Mouse (Mus musculus): ENCODE results near the gene Tatdn2. TPM values are rescaled to one million over a fixed set of nuclear protein-coding genes. Genes with fewer than 3 reads are reported as not detected.

Tatdn2 gene
- polyA plus RNA-seq, 1 experiment from 2014 or later: 2.1 TPM

- Histone ChIP-seq H3K36me3 (ENCODE audit: control insufficient read depth, insufficient read depth, low read length) (peaks cover 87% of the 10 kb centered on the region), H3K27ac (replicated peaks; ENCODE audit: low read depth, low read length) (no peak overlapping the region), H3K4me1 (ENCODE audit: control insufficient read depth, insufficient read depth, low read length) (no peaks in the 10 kb centered on the region), H3K4me2 (ENCODE audit: low read length) (no peak overlapping the region), H3K9me3 (ENCODE audit: control insufficient read depth, low read length) (no peaks in the 10 kb centered on the region), H3K4me3 (replicated peaks; ENCODE audit: low read depth, low read length) (no peak overlapping the region), H3K9ac (replicated peaks; ENCODE audit: low read length) (no peak overlapping the region), H3K27me3 (ENCODE audit: control insufficient read depth, insufficient read depth, low read length) (no peaks in the 10 kb centered on the region)
- DNase-seq (no peak), ATAC-seq (ENCODE audit: low FRiP score, low TSS enrichment) (no peak)
- WGBS: 93% methylated on average over 3 of the region's 3 CpGs
These were observed 20.7 kb downstream of the Tatdn2 start for GRCm38 (mm10) chr6:113717541-113717940.

GRCm38 (mm10) chr6:113719878-113720277 lies 23.0 kb downstream of the Tatdn2 start, which contains the start of gene Ghrl:
Gene Ghrl (minus strand): TSS chr6:113719880.
- no peak within 1 kb of the TSS for H3K4me3 ChIP-seq (replicated peaks; ENCODE audit: low read depth, low read length)
- 88% methylated on average over 3 of the region's 3 CpGs for WGBS
- H3K9ac ChIP-seq (replicated peaks; ENCODE audit: low read length): no peak within 1 kb of the TSS
- no peaks in the 10 kb centered on the region for H3K4me1 ChIP-seq (ENCODE audit: control insufficient read depth, insufficient read depth, low read length)
- no peak within 1 kb of the TSS for H3K27ac ChIP-seq (replicated peaks; ENCODE audit: low read depth, low read length)
- H3K4me2 ChIP-seq (ENCODE audit: low read length): no peak within 1 kb of the TSS
- H3K36me3 ChIP-seq (ENCODE audit: control insufficient read depth, insufficient read depth, low read length): peaks cover 76% of the 10 kb centered on the region
- H3K27me3 ChIP-seq (ENCODE audit: control insufficient read depth, insufficient read depth, low read length): no peaks in the 10 kb centered on the region
- DNase-seq (no peak), ATAC-seq (ENCODE audit: low FRiP score, low TSS enrichment) (no peak)
- H3K9me3 ChIP-seq (ENCODE audit: control insufficient read depth, low read length): no peaks in the 10 kb centered on the region

- no peak for DNase-seq
- Histone ChIP-seq H3K9ac (replicated peaks; ENCODE audit: low read length) (no peak overlapping the region), H3K4me2 (ENCODE audit: low read length) (no peak overlapping the region), H3K4me3 (replicated peaks; ENCODE audit: low read depth, low read length) (no peak overlapping the region), H3K27ac (replicated peaks; ENCODE audit: low read depth, low read length) (no peak overlapping the region), H3K4me1 (ENCODE audit: control insufficient read depth, insufficient read depth, low read length) (no peaks in the 10 kb centered on the region), H3K9me3 (ENCODE audit: control insufficient read depth, low read length) (no peaks in the 10 kb centered on the region), H3K36me3 (ENCODE audit: control insufficient read depth, insufficient read depth, low read length) (peaks cover 76% of the 10 kb centered on the region), H3K27me3 (ENCODE audit: control insufficient read depth, insufficient read depth, low read length) (no peaks in the 10 kb centered on the region)
- no peak for ATAC-seq (ENCODE audit: low FRiP score, low TSS enrichment)
- WGBS: 97% methylated on average over 4 of the region's 4 CpGs
These were observed 24.2 kb downstream of the Tatdn2 start for GRCm38 (mm10) chr6:113721061-113721460.

GRCm38 (mm10) chr6:113728181-113728580 lies 31.3 kb downstream of the Tatdn2 start:
- Histone ChIP-seq H3K36me3 (ENCODE audit: control insufficient read depth, insufficient read depth, low read length) (peaks cover 92% of the 10 kb centered on the region), H3K9me3 (ENCODE audit: control insufficient read depth, low read length) (no peaks in the 10 kb centered on the region), H3K4me2 (ENCODE audit: low read length) (no peak overlapping the region), H3K27ac (replicated peaks; ENCODE audit: low read depth, low read length) (no peak overlapping the region), H3K4me1 (ENCODE audit: control insufficient read depth, insufficient read depth, low read length) (no peaks in the 10 kb centered on the region), H3K27me3 (ENCODE audit: control insufficient read depth, insufficient read depth, low read length) (no peaks in the 10 kb centered on the region), H3K4me3 (replicated peaks; ENCODE audit: low read depth, low read length) (no peak overlapping the region), H3K9ac (replicated peaks; ENCODE audit: low read length) (no peak overlapping the region)
- DNase-seq (no peak), ATAC-seq (ENCODE audit: low FRiP score, low TSS enrichment) (no peak)
- 93% methylated on average over 7 of the region's 7 CpGs for WGBS

GRCm38 (mm10) chr6:113731296-113731695 lies 34.4 kb downstream of the Tatdn2 start:
- Histone ChIP-seq H3K36me3 (ENCODE audit: control insufficient read depth, insufficient read depth, low read length) (peaks cover 99% of the 10 kb centered on the region), H3K27me3 (ENCODE audit: control insufficient read depth, insufficient read depth, low read length) (no peaks in the 10 kb centered on the region), H3K9ac (replicated peaks; ENCODE audit: low read length) (no peak overlapping the region), H3K4me1 (ENCODE audit: control insufficient read depth, insufficient read depth, low read length) (no peaks in the 10 kb centered on the region), H3K9me3 (ENCODE audit: control insufficient read depth, low read length) (no peaks in the 10 kb centered on the region), H3K4me3 (replicated peaks; ENCODE audit: low read depth, low read length) (no peak overlapping the region), H3K4me2 (ENCODE audit: low read length) (no peak overlapping the region), H3K27ac (replicated peaks; ENCODE audit: low read depth, low read length) (no peak overlapping the region)
- WGBS: 98% methylated on average over 3 of the region's 3 CpGs
- DNase-seq (no peak), ATAC-seq (ENCODE audit: low FRiP score, low TSS enrichment) (no peak)

GRCm38 (mm10) chr6:113737318-113738046 lies 40.6 kb downstream of the Tatdn2 start:
- H3K4me2 ChIP-seq (ENCODE audit: low read length): no peak overlapping the region

GRCm38 (mm10) chr6:113740236-113741217 lies 43.7 kb downstream of the Tatdn2 start, which contains the start of gene Sec13:
Gene Sec13 (minus strand): TSS chr6:113740743.
- Histone ChIP-seq H3K36me3 (ENCODE audit: control insufficient read depth, insufficient read depth, low read length) (peaks cover 27% of the 10 kb centered on the region), H3K27me3 (ENCODE audit: control insufficient read depth, insufficient read depth, low read length) (no peaks in the 10 kb centered on the region), H3K9me3 (ENCODE audit: control insufficient read depth, low read length) (no peaks in the 10 kb centered on the region), H3K4me1 (ENCODE audit: control insufficient read depth, insufficient read depth, low read length) (peaks cover 9% of the 10 kb centered on the region), H3K4me2 (ENCODE audit: low read length) (peak within 1 kb of the TSS; percentile 90), H3K9ac (replicated peaks; ENCODE audit: low read length) (peak within 1 kb of the TSS; percentile 81), H3K27ac (replicated peaks; ENCODE audit: low read depth, low read length) (peak within 1 kb of the TSS; percentile 54), H3K4me3 (replicated peaks; ENCODE audit: low read depth, low read length) (peak within 1 kb of the TSS; percentile 80)
- DNase-seq: peak; percentile 96
- ATAC-seq (ENCODE audit: low FRiP score, low TSS enrichment): peak; percentile 88
- WGBS: 6% methylated on average over 41 of the region's 41 CpGs

More at GRCm38 (mm10) chr6:113737318-113738046, 40.6 kb downstream of the Tatdn2 start:
- Histone ChIP-seq H3K36me3 (ENCODE audit: control insufficient read depth, insufficient read depth, low read length) (peaks cover 58% of the 10 kb centered on the region), H3K4me1 (ENCODE audit: control insufficient read depth, insufficient read depth, low read length) (peaks cover 9% of the 10 kb centered on the region), H3K9me3 (ENCODE audit: control insufficient read depth, low read length) (no peaks in the 10 kb centered on the region), H3K27me3 (ENCODE audit: control insufficient read depth, insufficient read depth, low read length) (no peaks in the 10 kb centered on the region), H3K4me3 (replicated peaks; ENCODE audit: low read depth, low read length) (no peak overlapping the region), H3K9ac (replicated peaks; ENCODE audit: low read length) (no peak overlapping the region), H3K27ac (replicated peaks; ENCODE audit: low read depth, low read length) (no peak overlapping the region)
- ATAC-seq (ENCODE audit: low FRiP score, low TSS enrichment) (no peak), DNase-seq (no peak)
- WGBS: 91% methylated on average over 9 of the region's 9 CpGs

GRCm38 (mm10) chr6:113741425-113741824 lies 44.6 kb downstream of the Tatdn2 start:
- H3K4me2 ChIP-seq (ENCODE audit: low read length): no peak overlapping the region
- H3K9me3 ChIP-seq (ENCODE audit: control insufficient read depth, low read length): no peaks in the 10 kb centered on the region
- peaks cover 18% of the 10 kb centered on the region for H3K36me3 ChIP-seq (ENCODE audit: control insufficient read depth, insufficient read depth, low read length)
- no peak overlapping the region for H3K27ac ChIP-seq (replicated peaks; ENCODE audit: low read depth, low read length)
- no peak for DNase-seq
- no peak overlapping the region for H3K9ac ChIP-seq (replicated peaks; ENCODE audit: low read length)
- no peaks in the 10 kb centered on the region for H3K27me3 ChIP-seq (ENCODE audit: control insufficient read depth, insufficient read depth, low read length)
- 79% methylated on average over 2 of the region's 2 CpGs for WGBS
- no peak overlapping the region for H3K4me3 ChIP-seq (replicated peaks; ENCODE audit: low read depth, low read length)
- ATAC-seq (ENCODE audit: low FRiP score, low TSS enrichment): no peak
- peaks cover 9% of the 10 kb centered on the region for H3K4me1 ChIP-seq (ENCODE audit: control insufficient read depth, insufficient read depth, low read length)
